8 mouse cellular contexts compared by ENCODE assay signal in genomic region chr19:32485681-32486105, GRCm38 (mm10). TPM values are rescaled to one million over a fixed set of nuclear protein-coding genes. Genes with fewer than 3 reads are reported as not detected.
A peak's percentile ranks its signal among the peaks of the same experiment; 100 is the strongest.
DNase-seq lines count a peak whose midpoint lies in the region; ATAC-seq lines count a peak whose summit lies in the region.

Minpp1 (plus strand) TSS chr19:32485769.

- peak; percentile 90 for DNase-seq in T-cell, adult 2 months (ENCODE audit: low spot score)
- peak; percentile 88 to 92 for DNase-seq in cerebellum, postnatal 25 days
- DNase-seq in frontal cortex, postnatal 36 days (ENCODE audit: low spot score in 2 of 2), result peak; percentile 85 to 86
- peak; percentile 84 for DNase-seq in hindbrain, embryonic 14.5 days (ENCODE audit: low spot score)
- peak; percentile 84 to 90 for DNase-seq in left cerebral cortex, adult 18-20 months (ENCODE audit: low spot score in 2 of 2)
- DNase-seq in right cerebral cortex, adult 18-20 months, result peak; percentile 90
- peak; percentile 81 for DNase-seq in urinary bladder, postnatal 14 days (ENCODE audit: low spot score)

- H3K9me3 ChIP-seq in hindbrain, embryonic 14.5 days (ENCODE audit: control insufficient read depth, low read length), result no peaks in the 10 kb centered on the region

- peak within 1 kb of the TSS; percentile 90 for H3K4me2 ChIP-seq in hindbrain, embryonic 14.5 days (replicated peaks)

- H3K79me2 ChIP-seq in macrophage (ENCODE audit: inconsistent target), result peaks cover 32% of the 10 kb centered on the region; the same call in 1 of the 2 replicates

- peak within 1 kb of the TSS; percentile 76 for H3K4me3 ChIP-seq in hindbrain, embryonic 14.5 days (replicated peaks; ENCODE audit: low read length)
- H3K4me3 ChIP-seq in macrophage (ENCODE audit: inconsistent target), result peak within 1 kb of the TSS; percentile 54

- ATAC-seq in hindbrain, embryonic 14.5 days (ENCODE audit: low FRiP score), result peak; percentile 94

- no peaks in the 10 kb centered on the region for H3K27me3 ChIP-seq in hindbrain, embryonic 14.5 days (ENCODE audit: control insufficient read depth, insufficient read depth, low read length)

- WGBS in hindbrain, embryonic 14.5 days, result under 1% methylated on average over 64 of the region's 64 CpGs
- WGBS in macrophage (ENCODE audit: missing documents), result under 1% methylated on average over 23 of the region's 64 CpGs

- H3K27ac ChIP-seq in hindbrain, embryonic 14.5 days, result peak within 1 kb of the TSS; percentile 92
- H3K27ac ChIP-seq in macrophage, result 0 out of 2 replicates have a peak within 1 kb of the TSS, but pooled peaks have one; percentile 4

- peaks cover 25% of the 10 kb centered on the region for H3K4me1 ChIP-seq in hindbrain, embryonic 14.5 days (replicated peaks; ENCODE audit: control insufficient read depth, insufficient read depth, low read length)

- H3K9ac ChIP-seq in hindbrain, embryonic 14.5 days, result peak within 1 kb of the TSS; percentile 81

- H3K36me3 ChIP-seq in hindbrain, embryonic 14.5 days (replicated peaks; ENCODE audit: control insufficient read depth, insufficient read depth), result no peaks in the 10 kb centered on the region
- no peaks in the 10 kb centered on the region for H3K36me3 ChIP-seq in macrophage (ENCODE audit: inconsistent target)

RNA-seq across cellular contexts. Expression of gene Minpp1, which starts in this region (rescaled TPM):
- 60.6 and 66.2 TPM in 2 replicates for polyA plus RNA-seq in hindbrain, embryonic 14.5 days (2014; fragmentation: Nextera tagmentation; extraction: Ambion mirVana)
- 10 to 100 TPM; 66.5 to 68.9 TPM for total RNA-seq in left cerebral cortex, adult 18-20 months (2021)
- total RNA-seq in macrophage (2018; cell fraction: chromatin; rRNA removed), result 10 to 100 TPM in 15 of 26 experiments, 1 to 10 TPM in 11; 6.2 to 27.1 (median 11.5) TPM
- total RNA-seq in macrophage (2018; cell fraction: cytosol; rRNA removed), result 10 to 100 TPM; 20.4 to 41.3 (median 29.1) TPM
- 10 to 100 TPM; 14.2 to 50.1 (median 31.3) TPM for total RNA-seq in macrophage (2018; cell fraction: nucleus; rRNA removed)
- 17.2 to 36.1 TPM (median 26.8 TPM) in 3 replicates for polyA plus RNA-seq in macrophage (2018)

Comparison
In these comparisons a context has a peak if more than half of its experiments do, and no peak if none do; other contexts are left out.
1. Peak in every context shown above with its lines: DNase-seq, ATAC-seq, H3K4me3 ChIP-seq and H3K27ac ChIP-seq.